Mouse (Mus musculus): ENCODE measurements around the gene Man2c1. TPM values are rescaled to one million over a fixed set of nuclear protein-coding genes. Genes with fewer than 3 reads are reported as not detected.

Man2c1 gene
- polyA plus RNA-seq, 1 experiment from 2014 or later = 24.8 TPM

DNA sequence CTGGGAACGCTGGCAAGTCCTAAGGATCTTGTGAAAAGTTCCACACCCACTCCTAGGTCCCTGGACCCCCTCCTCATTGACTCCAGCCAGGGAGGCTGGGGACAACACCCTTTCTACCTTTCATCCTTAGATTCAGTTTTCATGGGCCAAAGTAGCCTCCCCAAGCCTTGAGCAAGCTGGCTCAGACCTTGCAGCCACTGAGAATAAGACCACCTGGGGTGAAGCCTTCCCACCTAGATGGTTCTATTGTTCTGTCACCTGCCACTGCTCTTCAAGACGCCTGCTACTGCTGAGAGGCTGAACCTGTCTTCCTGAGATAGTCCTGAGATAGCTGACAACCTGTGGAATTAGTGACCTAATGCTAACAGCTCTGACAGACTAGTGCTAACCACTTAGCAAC lies 32.6 kb downstream of the Man2c1 start:
- Histone ChIP-seq H3K27me3 (ENCODE audit: control insufficient read depth, insufficient read depth, low read length) (no peaks in the 10 kb centered on the region), H3K4me1 (ENCODE audit: control insufficient read depth, insufficient read depth, low read length) (no peaks in the 10 kb centered on the region), H3K4me3 (ENCODE audit: low read depth, low read length) (no peak overlapping the region), H3K4me2 (ENCODE audit: low read depth, severe bottlenecking) (no peak overlapping the region), H3K27ac (replicated peaks; ENCODE audit: low read depth, low read length) (no peak overlapping the region), H3K9ac (ENCODE audit: low read length) (no peak overlapping the region), H3K36me3 (ENCODE audit: control insufficient read depth, insufficient read depth, low read length) (no peaks in the 10 kb centered on the region), H3K9me3 (ENCODE audit: control insufficient read depth, low read length) (no peaks in the 10 kb centered on the region)
- 33% methylated on average over 2 of the region's 2 CpGs for WGBS
- DNase-seq (ENCODE audit: low spot score) = no peak
- no peak for ATAC-seq (ENCODE audit: insufficient number of reproducible peaks, low FRiP score, low TSS enrichment, low read depth)

DNA sequence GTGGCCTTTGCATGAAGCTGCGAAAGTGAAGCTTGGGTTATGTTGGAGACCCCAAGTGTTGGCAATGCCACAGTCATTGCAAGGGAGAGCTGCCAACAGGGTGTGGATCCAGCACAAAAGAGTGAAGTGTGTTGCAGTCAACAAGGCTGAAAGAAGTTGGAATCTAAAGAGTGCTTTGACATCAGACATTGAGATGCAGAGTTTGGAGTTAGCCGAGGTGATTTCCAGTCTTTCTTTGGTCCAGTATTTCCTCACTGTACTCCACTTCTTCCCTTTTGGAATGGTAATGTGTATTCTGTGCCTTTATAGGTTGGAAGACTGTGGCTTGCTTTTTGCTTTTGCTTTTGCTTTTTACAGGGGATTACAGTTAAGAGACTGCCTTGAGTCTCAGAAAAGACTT lies 35.7 kb downstream of the Man2c1 start:
- H3K27ac ChIP-seq (replicated peaks; ENCODE audit: low read depth, low read length) = no peak overlapping the region
- no peaks in the 10 kb centered on the region for H3K36me3 ChIP-seq (ENCODE audit: control insufficient read depth, insufficient read depth, low read length)
- WGBS = 92% methylated on average over 2 of the region's 2 CpGs
- H3K4me2 ChIP-seq (ENCODE audit: low read depth, severe bottlenecking) = no peak overlapping the region
- no peak overlapping the region for H3K4me3 ChIP-seq (ENCODE audit: low read depth, low read length)
- ATAC-seq (ENCODE audit: insufficient number of reproducible peaks, low FRiP score, low TSS enrichment, low read depth) (no peak), DNase-seq (ENCODE audit: low spot score) (no peak)
- no peaks in the 10 kb centered on the region for H3K4me1 ChIP-seq (ENCODE audit: control insufficient read depth, insufficient read depth, low read length)
- H3K27me3 ChIP-seq (ENCODE audit: control insufficient read depth, insufficient read depth, low read length) = no peaks in the 10 kb centered on the region
- H3K9ac ChIP-seq (ENCODE audit: low read length) = no peak overlapping the region
- H3K9me3 ChIP-seq (ENCODE audit: control insufficient read depth, low read length) = no peaks in the 10 kb centered on the region

- no peak for DNase-seq (ENCODE audit: low spot score)
- Histone ChIP-seq H3K4me1 (ENCODE audit: control insufficient read depth, insufficient read depth, low read length) (no peaks in the 10 kb centered on the region), H3K9ac (ENCODE audit: low read length) (no peak overlapping the region), H3K4me3 (ENCODE audit: low read depth, low read length) (no peak overlapping the region), H3K4me2 (ENCODE audit: low read depth, severe bottlenecking) (no peak overlapping the region), H3K27ac (replicated peaks; ENCODE audit: low read depth, low read length) (no peak overlapping the region), H3K27me3 (ENCODE audit: control insufficient read depth, insufficient read depth, low read length) (no peaks in the 10 kb centered on the region), H3K36me3 (ENCODE audit: control insufficient read depth, insufficient read depth, low read length) (no peaks in the 10 kb centered on the region), H3K9me3 (ENCODE audit: control insufficient read depth, low read length) (no peaks in the 10 kb centered on the region)
- WGBS = 89% methylated on average over 5 of the region's 5 CpGs
- no peak for ATAC-seq (ENCODE audit: insufficient number of reproducible peaks, low FRiP score, low TSS enrichment, low read depth)
Measured at GRCm38 (mm10) chr9:57168411-57168810, 37.9 kb downstream of the Man2c1 start.

Other genes starting within 250 kb of the Man2c1 start
- 7.8 and 10.1 TPM in 2 replicates for gene Snx33, start 202.3 kb upstream of the Man2c1 start, polyA plus RNA-seq (2014; fragmentation: Nextera tagmentation; extraction: Ambion mirVana)
- 70.9 and 73.6 TPM in 2 replicates for gene Imp3, start 193.2 kb upstream of the Man2c1 start, polyA plus RNA-seq (2014; fragmentation: Nextera tagmentation; extraction: Ambion mirVana)
- gene Snupn, start 179.8 kb upstream of the Man2c1 start, polyA plus RNA-seq (2014; fragmentation: Nextera tagmentation; extraction: Ambion mirVana) = 26.0 and 30.2 TPM in 2 replicates
- 40.5 and 44.0 TPM in 2 replicates for gene Ptpn9, start 135.8 kb upstream of the Man2c1 start, polyA plus RNA-seq (2014; fragmentation: Nextera tagmentation; extraction: Ambion mirVana)
- gene Sin3a, start 58.6 kb upstream of the Man2c1 start, polyA plus RNA-seq (2014; fragmentation: Nextera tagmentation; extraction: Ambion mirVana) = 65.8 and 72.7 TPM in 2 replicates
- 6.1 and 6.2 TPM in 2 replicates for gene Neil1, start 17.6 kb downstream of the Man2c1 start, polyA plus RNA-seq (2014; fragmentation: Nextera tagmentation; extraction: Ambion mirVana)
- gene Commd4, start 27.6 kb downstream of the Man2c1 start, polyA plus RNA-seq (2014; fragmentation: Nextera tagmentation; extraction: Ambion mirVana) = 79.8 and 82.8 TPM in 2 replicates
- not detected in 2 replicates for gene Trcg1, start 105.9 kb downstream of the Man2c1 start, polyA plus RNA-seq (2014; fragmentation: Nextera tagmentation; extraction: Ambion mirVana)
- 13.9 and 15.6 TPM in 2 replicates for gene 1700017B05Rik, start 131.9 kb downstream of the Man2c1 start, polyA plus RNA-seq (2014; fragmentation: Nextera tagmentation; extraction: Ambion mirVana)